Mouse (Mus musculus) layer of hippocampus, adult 8-10 months (tissue): ENCODE data around the gene Dbnl. TPM values are rescaled to one million over a fixed set of nuclear protein-coding genes. Genes with fewer than 3 reads are reported as not detected.

Experiments
- DNase-seq, 2 experiments: peaks; one replicate each; pipeline ENCODE4 v3.0.0; 2022; ENCODE audit warnings: low spot score in 2 of 2
- total RNA-seq, 4 experiments: library from RNA; stranded (reverse); gene quantifications; 2 replicates each; pipeline ENCODE4 v1.2.4; 2022

Gene Dbnl
- 10 to 100 TPM; 69.6 to 80.5 (median 78.1) TPM for total RNA-seq

DNA sequence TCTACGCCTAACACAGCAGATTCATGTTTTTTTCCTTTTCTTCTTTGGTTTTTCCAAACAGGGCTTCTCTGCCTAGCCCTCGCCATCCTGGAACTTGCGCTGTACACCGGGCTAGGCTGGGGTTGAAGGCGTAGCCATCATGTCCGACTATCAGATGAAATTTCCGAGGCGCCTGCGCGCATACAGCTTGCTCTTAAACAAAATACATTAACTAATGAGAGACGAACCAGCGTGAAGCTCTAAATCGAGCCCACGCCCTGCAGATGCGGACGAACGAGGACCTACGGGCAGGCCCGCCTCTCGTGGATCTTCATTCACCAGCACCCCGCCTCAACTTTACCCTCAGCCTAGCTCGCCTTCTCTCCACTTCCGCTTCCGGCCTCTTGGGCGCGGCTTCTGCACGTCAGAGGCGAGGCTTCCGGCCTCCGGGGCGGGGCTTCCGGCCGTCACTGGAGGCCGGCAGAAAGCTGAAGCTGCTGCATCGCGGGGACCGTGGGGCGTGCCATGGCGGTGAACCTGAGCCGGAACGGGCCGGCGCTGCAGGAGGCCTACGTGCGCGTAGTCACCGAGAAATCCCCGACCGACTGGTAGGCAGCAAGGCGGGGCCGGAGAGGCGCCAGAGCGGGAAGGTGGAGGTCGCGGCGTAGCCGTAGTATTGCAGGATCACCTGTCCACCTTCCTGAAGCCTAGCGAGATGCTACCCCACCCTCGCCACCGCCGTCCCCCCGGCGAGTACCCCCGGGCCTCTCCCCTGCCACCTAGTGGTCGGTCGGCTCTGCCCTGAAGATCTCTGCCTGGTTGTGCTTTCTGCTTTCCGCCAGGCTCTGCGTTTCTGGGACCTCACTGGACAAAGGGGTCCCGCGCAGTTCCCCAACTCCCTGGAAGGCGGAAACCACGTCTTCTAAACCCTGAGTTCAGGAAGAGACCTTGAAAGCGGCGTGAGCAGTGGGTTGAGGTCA is at the start of gene Dbnl:
Gene Dbnl (plus strand): TSS at position 433 of the 959 bp plus-strand sequence.
- DNase-seq: peak; percentile 92

DNA sequence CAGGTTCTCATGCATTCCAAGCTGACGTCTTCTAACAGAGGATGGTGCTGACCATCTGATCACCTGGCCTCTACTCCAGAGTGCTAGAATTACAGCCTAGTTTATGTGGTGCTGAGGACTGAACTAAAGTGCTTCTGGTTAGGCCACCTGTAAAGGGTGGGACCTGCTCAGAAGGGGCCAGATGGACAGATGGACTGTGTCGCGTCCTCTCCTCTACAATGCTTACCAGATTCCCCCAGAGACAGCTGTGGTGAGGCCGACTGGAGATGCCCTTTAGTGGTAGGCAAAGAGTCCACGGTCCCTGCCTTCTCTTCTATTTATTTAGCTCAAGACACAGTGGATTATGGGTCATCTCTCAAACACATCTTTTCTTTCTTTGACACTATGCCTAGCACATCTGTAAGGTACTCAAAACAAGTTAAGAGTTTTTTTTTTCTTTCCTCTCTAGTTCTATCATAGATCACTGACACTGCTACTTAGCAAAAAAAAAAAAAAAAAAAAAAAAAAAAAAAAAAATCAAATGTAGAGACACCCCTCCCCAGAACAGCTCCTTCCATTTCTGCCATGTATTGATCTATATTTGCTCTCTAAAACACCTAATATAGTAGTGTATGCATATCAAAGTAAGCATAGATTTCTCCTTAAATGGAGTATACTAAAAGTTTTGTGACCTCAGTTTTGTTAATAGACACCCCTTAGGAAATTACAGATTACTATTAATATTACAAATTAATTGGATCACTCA is 49.2 kb upstream of the Dbnl start:
- DNase-seq: no peak

DNA sequence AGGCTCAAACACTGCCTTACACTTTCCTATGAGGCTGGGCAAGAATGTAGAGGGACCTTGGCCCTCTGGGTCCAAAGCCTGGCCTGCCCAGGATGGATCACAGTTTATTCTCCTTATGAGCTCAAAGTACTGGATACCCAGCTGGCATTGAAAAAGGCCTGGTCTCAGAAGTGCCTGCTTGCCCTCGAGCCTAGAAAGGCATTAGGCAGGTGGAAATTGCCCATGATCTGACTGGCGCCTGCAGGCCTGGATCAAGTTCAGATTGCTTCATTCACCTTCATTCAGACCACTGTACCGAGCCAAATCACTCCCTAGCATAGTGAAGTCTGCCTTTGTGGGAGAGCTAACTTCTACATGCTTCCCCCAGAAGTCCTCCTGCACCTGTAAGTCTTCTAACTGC is 48.4 kb upstream of the Dbnl start:
- no peak for DNase-seq

DNA sequence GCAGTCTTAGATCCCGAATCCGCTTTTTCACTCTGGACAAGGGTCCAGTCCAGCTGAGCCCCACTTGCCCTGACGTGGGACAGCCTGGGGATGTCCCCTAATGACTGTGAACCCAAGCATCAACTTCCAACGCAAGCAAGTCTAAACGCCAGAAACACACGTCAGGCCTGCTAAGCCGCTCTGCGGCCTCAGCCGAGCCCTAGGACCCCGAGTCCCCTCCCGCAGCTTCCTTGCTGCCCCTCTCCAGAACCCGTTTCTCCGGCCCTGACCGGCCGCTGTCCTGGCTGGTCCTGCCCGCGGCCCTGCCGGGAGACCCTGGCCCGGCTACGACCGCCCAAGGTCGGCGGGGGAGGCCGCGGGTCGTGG is 47.7 kb upstream of the Dbnl start:
- no peak for DNase-seq

DNA sequence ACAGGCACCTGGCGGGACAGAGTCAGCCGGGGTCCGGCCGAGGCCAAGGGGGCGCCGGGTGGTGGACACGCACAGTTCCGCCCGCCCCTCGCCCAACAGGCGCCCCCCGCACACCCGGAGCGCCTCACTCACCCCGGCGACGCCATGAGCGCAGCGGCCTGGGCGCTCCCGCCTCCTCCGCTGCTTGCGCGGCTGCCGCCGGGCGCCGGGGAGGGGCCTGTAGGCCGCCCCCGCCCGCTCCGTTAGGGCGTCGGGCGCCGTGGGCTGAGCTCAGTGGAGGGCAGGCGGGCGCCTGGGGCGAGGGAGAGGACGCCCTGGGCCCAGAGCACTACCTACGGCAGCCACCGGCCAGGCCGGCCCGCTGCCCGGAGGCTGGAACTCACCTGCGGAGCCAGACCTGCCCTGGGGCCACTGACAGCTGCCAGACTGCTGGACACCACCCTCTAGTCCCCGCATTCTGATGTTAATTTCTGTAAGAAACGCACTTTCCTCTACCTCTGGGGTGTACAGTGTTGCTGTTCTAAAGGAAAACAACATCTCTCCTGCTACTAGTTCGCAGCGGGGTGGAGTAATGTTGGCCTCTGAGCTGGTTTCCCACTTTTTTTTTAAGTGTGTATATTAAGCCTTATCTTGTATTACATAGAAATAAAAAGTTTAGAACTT is 47.2 kb upstream of the Dbnl start:
- DNase-seq: peak in 1 of 2 experiments; percentile 64

DNA sequence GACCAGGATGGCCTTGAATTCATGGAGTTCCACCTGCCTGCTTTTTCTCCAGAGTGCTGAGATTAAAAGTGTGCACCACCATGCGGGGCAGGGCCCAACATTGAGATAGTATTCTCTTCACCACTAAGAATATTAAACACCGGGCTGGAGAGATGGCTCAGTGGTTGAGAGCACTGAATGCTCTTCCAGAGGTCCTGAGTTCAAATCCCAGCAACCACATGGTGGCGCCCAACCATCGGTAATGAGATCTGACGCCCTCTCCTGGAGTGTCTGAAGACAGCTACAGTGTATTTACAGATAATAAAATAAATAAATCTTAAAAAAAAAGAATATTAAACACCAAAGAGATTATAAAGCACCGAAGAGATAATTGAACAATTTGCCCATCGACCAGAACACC is 46.2 kb upstream of the Dbnl start:
- no peak for DNase-seq

DNA sequence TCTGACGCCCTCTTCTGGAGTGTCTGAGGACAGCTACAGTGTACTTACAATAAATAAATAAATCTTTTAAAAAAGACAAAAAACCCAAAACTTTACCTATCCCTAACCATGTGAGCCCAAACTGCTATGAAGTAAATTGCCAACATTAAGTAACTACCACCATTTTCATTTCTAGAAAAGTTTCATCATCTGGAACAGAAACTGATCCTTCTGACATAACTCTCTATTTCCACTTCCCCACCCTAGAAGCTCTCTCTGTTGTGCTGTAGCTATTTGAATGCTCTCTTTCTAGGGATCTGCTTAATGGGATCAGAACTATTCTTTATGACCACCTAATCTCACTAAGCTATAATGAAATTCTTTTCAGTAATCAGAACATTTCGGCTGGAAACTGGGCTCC is 43.3 kb upstream of the Dbnl start:
- DNase-seq: no peak

DNA sequence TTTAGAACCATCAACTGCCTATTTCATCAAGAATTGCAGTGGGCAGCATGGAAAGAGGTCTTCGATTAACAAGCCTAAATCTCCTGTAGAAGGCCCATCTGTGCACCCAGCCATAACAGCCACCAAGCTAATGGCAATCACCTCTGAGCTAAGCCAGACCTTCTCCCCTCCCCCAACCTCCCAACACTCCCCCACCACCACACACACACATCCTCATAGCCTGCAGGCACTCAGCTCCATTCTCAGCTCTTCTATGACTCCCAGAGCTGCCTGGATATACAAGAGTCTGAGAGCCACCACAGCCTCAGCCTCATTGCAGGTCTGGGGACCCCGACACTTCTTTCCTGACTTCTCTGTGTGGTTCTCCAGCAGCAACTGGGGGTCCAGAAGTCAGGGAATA is 34.5 kb upstream of the Dbnl start:
- no peak for DNase-seq

DNA sequence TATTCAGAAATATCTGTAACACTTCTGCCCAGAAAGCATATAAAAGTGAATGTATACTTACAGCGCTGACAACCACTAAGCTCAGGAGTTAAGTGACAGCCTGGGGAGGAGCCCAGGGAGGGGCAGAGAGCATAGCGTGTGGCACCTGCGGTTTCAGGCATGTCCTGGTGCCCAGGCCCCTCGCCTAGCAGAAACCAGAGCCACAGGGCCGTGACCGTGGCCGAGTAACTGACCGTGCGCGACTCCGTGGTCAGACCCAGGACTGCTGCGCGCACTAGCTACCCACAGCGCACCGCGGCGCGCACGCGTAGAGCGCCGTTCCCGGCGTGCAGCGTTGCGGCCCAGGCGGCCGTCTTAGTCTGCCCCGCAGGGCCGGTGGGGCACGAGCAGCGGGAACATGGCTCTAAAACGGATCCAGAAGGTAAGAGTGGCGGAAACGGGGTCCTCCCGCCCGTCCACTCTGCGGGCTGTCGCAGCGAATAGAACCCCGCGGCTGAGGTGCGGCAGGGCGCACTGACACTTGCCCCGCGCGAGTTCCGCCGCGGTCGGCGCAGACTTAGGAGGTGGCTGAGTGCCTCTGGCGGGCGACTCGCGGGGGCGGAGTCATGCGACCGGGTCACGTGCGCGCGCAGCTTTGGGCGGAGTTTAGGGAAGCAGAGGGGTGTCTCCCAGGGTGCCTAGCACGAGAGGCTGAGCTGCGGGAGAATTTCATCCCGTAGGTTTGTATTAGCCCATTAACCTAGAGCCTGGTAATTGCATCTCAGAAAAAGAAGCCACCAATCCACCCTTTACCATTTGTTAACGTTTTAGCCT is 26.3 kb upstream of the Dbnl start, which contains the start of gene Urgcp:
Gene Urgcp (minus strand): TSS at position 557 of the 813 bp plus-strand sequence.
- peak; percentile 85 to 89 for DNase-seq

DNA sequence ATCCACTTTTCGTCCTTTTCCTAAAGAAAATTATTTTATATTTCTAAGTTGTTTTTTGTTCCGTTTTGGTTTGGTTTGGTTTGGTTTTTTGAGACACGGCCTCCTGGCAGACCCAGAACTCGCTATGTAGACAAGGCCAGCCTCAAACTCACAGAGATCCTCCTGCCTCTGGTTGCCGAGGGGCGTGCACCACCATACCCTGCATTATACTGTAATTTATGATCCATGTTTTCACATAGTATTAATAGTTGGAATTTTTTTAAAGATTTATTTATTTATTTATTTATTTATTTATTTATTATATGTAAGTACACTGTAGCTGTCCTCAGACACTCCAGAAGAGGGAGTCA is 25.7 kb upstream of the Dbnl start:
- DNase-seq: no peak

DNA sequence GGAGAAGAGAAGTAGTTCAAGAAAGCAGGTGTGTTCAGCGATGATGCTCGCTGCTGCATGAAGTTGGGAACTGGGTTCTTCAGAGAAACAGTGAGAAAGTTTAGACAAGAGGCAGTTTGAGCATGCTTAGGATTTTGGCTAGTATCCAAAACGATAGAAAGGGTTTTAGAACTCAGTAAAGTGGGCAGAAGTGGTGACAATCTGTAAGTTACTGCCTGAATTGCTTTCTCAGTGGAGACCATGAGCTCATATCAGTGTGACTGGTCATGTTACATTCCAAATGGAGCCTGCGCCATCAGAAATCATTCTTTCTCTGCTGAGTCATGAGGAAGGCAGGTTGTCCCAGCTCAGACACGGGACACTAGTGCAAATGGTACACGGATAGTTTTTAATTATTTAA is 22.3 kb upstream of the Dbnl start:
- DNase-seq: no peak

DNA sequence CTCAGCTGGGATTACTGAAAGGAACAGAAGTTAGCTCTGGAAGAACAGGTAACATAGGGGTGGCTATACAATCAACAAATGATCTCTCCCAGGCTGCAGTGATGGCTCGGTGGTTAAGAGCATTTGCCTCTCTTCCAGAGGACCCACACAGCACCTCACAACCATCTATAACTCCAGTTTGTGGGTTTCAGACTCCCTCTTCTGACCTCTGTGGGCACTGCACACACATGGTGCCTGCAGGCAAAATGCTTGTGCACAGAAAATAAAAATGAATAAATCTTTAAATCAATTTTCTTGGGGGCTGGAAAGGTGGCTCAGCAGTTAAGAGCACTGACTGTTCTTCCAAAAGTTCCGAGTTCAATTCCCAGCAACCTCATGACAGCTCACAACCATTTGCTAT is 9.8 kb upstream of the Dbnl start:
- DNase-seq: no peak

DNA sequence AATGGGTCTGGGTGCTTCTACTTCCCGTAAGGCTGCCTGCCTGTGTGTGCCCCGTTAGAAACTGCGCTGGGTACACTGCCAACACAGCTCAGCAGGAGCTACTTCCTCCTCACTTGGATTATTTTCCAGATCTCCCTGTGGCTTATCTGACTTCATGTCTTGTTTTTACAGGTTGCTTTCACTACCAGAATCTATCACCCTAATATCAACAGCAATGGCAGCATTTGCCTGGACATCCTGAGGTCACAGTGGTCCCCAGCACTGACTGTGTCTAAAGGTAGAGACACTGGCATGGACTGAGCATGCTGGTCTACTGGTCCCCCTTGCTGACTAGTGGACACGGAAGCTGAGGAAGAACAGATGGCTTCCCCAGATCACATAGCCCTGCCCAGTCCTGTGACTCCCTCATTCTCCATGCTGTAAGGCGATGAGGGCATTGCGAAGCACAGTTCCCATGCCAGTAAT is 8.2 kb upstream of the Dbnl start:
- no peak for DNase-seq

DNA sequence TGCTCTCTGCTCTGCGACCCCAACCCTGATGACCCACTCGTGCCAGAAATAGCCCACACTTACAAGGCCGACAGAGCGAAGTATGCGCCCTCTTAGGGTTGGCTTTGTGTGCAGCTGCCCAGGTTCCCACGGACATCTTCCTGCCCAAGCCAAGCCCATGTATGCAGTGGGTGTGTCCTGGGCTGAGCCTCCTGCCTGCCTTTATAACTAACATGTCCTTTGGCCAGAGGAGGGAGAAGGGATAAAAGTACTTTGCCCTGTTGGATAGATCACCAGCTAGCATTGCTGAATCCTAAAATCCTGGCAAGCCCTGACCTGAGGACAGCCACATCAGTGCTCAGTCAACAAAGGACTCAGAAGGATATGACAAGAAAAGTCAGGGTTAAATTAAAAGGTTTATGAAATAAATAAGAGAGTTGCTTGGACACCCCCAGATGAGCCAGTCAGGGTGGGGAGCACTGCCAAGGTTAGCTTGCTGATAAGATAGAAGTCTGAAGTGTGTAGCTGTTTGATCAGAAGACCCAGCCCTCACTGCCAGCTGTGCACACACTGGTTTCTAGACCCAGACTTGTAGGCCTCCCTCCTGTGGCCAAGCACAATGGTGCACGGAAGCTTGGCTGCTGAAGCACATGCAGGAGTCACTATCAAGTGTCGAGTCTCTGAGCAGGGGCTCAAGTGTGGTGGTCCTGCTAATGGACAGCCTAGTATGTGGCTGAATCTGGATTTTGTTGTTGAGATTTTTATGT is 5.9 kb upstream of the Dbnl start:
- DNase-seq: no peak

DNA sequence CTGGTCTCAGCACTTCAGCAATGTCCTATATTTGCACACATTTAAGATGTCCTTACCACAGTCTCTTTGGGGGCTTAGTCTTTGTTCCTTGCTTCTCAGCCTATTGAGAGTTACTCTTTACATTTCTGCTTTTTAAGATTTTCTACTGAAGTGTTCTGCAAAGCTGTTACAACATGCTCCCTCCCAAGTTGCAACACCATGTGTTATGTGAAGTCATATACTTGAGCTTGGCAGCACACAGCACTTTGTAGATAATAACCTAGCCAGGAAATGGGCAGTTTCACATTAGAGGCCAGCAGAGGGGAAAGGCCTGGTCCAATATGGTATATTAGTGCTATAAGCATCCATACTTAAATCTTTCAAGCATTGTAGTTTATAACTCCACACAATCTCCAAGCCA is 2.6 kb upstream of the Dbnl start:
- DNase-seq: no peak

DNA sequence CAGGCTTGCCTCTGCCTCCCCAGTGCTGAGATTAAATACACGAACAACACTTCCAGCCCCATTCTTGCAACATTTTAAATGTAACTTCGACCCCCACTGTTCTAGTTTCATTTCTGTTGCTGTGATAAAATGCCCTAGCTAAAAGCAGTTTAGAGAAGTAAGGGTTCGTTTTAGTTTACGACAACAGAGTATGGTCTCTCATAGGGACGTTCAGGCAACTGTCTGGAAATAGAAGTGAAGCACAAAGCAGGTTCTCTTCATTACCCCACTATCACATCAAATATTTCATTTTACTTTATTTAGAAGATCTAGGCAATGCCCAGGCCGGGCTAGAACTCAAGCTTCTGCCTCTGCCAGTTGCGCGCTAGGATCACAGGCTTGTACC is 625 bp upstream of the Dbnl start:
- no peak for DNase-seq

DNA sequence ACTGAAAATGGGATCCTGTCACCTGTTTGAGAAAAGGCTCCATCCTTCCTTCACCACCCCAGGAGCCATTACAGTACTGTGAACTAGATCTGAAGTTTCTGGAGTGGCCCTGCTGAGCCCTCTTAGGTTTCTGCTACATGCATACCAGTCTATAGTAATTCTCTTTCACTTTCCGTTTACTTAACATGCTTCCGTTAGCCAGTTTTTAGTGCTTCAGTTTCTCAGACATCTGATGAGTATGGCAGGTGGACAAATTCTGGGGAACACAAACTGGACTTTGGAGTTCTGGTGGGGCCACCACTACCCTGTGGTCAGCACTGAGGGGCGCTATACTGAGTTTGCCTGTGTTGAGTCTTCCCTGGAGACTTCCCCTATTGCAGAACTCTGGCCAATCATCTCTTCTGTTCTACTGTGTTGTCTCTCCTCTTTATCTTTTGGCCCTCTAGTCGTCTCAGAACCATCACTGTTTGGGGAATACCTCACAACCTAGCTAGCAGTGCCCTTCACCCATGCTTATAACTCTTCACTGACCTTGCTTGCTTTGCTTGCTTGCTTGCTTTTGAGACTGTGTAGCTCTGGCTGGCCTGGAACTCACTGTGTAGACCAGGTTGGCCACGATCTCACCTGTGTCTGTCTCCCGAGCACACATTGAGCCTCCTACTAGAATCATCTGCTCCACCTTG is 924 bp downstream of the Dbnl start:
- DNase-seq: no peak

DNA sequence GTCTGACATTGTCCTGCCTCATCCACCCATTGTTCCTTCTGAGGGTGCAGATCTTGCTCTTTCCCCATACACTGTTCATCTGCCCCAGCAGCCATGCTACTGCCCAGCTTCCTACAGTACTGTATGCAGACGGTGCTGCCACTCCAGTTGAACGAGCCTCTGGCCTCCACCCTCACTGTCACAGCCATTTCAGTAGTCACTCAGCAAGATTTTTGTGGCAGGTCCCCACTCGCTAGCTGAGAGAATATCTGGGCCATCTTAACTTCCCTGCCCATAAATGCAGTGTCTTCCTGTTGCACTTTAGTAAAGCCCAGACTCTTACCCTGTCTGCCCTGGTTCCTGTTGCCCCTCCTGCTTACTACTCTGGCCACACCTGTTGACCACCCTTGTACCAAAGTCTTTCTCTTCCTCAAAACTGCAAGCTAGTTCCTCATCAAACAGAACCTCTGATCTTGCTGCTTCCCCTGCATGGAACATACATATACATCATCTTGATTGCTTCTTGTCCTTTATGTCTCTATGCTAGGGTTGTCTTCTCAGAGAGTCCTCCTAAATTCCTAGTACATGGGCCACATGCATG is 1.6 kb downstream of the Dbnl start:
- no peak for DNase-seq

DNA sequence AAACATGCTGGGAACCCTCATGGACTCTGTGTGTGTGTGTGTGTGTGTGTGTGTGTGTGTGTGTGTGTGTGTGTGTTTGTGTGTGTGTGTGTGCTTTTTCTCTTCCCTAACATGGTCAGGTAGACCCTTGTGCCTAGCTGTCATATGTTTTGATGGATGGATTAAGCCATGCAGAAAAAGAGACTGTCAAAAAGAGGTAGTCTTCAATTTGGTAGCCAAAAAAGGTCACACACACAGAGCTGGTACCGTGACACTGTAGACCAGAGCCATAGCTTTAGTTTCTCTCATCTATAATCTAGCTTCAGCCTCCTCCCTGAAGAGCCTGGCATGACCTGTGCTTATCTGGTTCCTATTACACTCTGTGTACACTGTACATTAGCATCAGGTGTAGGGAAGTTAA is 2.1 kb downstream of the Dbnl start:
- no peak for DNase-seq

DNA sequence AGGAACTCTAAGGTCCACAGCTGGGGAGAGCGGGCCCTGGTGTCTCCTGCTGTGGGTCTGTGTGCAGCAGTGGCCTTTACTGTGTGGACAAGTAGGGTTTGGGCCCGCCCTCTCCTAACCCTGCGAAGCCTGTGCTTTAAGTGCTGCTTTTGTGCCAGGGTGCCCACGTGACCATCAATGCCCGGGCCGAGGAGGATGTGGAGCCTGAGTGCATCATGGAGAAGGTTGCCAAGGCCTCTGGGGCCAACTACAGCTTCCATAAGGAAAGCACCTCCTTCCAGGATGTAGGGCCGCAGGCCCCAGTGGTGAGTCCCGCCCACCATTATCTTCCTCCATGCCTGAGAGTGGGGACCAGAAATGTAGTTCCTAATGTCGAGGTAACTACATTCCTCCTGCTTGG is 7.0 kb downstream of the Dbnl start:
- no peak for DNase-seq
